Mouse (Mus musculus) limb, embryonic 11.5 days (tissue): ENCODE measurements at regions not wholly inside any gene's neighbourhood (a gene's known extent, or its start where the extent isn't known, plus 50 kb on each side); places are given as distances from the start of the nearest gene placed in this dataset.

ENCODE experiments used
- ATAC-seq: fragments of 200-750 bp; cut with Nextera tagmentation; 2 replicates; pipeline ENCODE4 v1.8.0; 2017; ENCODE audit warnings: low read depth; ENCODE audit not compliant: insufficient number of reproducible peaks, low FRiP score, low TSS enrichment
- DNase-seq: peaks from one replicate; pipeline ENCODE4 v3.0.0-alpha.2; 2015; ENCODE audit warnings: low spot score
- H3K27ac ChIP-seq: fragments of 300-500 bp; sonication (generic); replicated peaks from 2 replicates; pipeline ENCODE4 v1.5.1; 2014; ENCODE audit warnings: low read depth, mild to moderate bottlenecking, low read length
- H3K27me3 ChIP-seq: fragments of 300-500 bp; sonication (generic); 2 replicates; pipeline ENCODE4 v1.6.1; 2014; ENCODE audit warnings: mild to moderate bottlenecking, low read length, mixed read lengths; ENCODE audit not compliant: control insufficient read depth, insufficient read depth
- H3K36me3 ChIP-seq: fragments of 300-500 bp; sonication (generic); 2 replicates; pipeline ENCODE4 v1.6.1; 2014; ENCODE audit warnings: mild to moderate bottlenecking, low read length, moderate library complexity, mixed read lengths; ENCODE audit not compliant: control insufficient read depth, insufficient read depth
- H3K4me1 ChIP-seq: fragments of 300-500 bp; sonication (generic); 2 replicates; pipeline ENCODE4 v1.6.1; 2014; ENCODE audit warnings: low read length, mixed read lengths; ENCODE audit not compliant: control insufficient read depth, insufficient read depth
- H3K4me2 ChIP-seq: fragments of 300-500 bp; sonication (generic); 2 replicates; pipeline ENCODE4 v1.6.1; 2014; ENCODE audit warnings: low read depth, mild to moderate bottlenecking, moderate library complexity; ENCODE audit not compliant: severe bottlenecking
- H3K4me3 ChIP-seq: fragments of 300-500 bp; sonication (generic); 2 replicates; pipeline ENCODE4 v1.5.1; 2014; ENCODE audit warnings: low read depth, low read length
- H3K9ac ChIP-seq: fragments of 300-500 bp; sonication (generic); 2 replicates; pipeline ENCODE4 v1.6.1; 2014; ENCODE audit warnings: mild to moderate bottlenecking, low read length
- H3K9me3 ChIP-seq: fragments of 300-500 bp; sonication (generic); 2 replicates; pipeline ENCODE4 v1.6.1; 2016; ENCODE audit warnings: low read length; ENCODE audit not compliant: control insufficient read depth
- WGBS: fragments of 180-500 bp; shearing (Covaris S2); extraction: QIAGEN DNeasy Blood & Tissue Kit; methylation state at CpG from one replicate; pipeline ENCODE4 v1.1.7; 2014; 5-methylcytosine and 5-hydroxymethylcytosine counted together

DNA sequence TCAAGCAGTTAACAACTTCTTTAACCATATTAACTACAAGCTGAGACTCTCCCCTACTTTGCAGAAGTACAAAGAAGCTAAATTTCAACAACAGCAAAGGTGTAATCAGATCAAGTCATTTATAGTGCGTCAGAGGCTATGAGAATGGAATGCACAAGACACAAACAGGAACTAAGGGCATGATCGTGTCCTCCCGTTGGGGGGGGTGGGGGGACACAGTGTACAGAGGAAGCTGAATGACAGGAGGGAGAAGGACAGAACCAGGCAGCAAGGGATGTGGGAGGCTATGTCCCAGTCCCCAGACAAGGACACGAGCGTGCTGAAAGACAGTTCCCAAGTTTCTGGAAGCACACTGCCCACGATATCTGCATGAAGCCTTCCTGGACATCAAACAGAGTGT lies 408.9 kb downstream of the Atp23 start:
- H3K27ac ChIP-seq = no peak overlapping the region
- no peak for DNase-seq
- H3K27me3 ChIP-seq = no peaks in the 10 kb centered on the region
- 84% methylated on average over 6 of the region's 6 CpGs for WGBS
- no peaks in the 10 kb centered on the region for H3K36me3 ChIP-seq
- H3K4me2 ChIP-seq = no peak overlapping the region
- no peak for ATAC-seq
- no peaks in the 10 kb centered on the region for H3K9me3 ChIP-seq
- no peak overlapping the region for H3K4me3 ChIP-seq
- H3K9ac ChIP-seq = no peak overlapping the region
- no peaks in the 10 kb centered on the region for H3K4me1 ChIP-seq

DNA sequence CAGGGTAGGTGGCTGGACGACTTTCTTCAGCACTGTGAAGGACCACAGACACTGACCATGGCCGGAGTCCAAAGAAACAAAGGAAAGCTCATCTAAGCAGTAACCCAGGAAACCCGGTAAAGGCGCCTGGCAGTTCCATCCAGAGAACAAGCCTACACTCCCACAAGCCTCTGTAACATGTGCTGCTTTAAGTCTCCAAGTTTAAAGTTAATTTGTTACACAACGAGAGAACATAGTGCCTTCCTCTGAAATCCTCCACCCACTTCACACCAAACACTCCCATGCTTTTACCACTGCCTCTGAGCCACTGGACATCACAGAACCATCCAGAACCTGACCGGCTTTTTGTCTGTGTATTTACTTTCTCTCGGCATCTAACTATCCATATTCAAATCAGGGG lies 416.0 kb downstream of the Atp23 start:
- Histone ChIP-seq H3K9ac (no peak overlapping the region), H3K36me3 (no peaks in the 10 kb centered on the region), H3K27me3 (no peaks in the 10 kb centered on the region), H3K4me1 (no peaks in the 10 kb centered on the region), H3K4me2 (no peak overlapping the region), H3K27ac (no peak overlapping the region), H3K9me3 (no peaks in the 10 kb centered on the region), H3K4me3 (no peak overlapping the region)
- ATAC-seq (no peak), DNase-seq (no peak)
- 89% methylated on average over 7 of the region's 7 CpGs for WGBS

DNA sequence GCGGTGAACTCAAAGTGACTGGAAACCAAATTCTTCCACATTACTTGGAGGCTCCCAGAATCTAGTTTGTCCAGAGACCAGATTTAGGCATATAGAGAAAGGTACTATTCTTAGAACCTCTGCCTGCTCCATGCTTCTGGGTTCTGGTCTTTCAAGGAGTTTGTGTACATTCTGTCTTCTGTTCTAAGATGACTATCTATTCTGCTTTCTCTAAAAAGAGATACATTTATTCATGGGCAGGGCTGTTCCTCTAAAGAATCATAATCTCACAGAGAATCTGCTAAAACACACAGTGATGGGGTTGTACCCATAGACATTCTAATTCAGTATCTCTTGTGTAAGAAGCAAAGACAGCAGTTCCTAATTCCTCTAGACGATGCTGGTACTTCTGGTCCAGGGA lies 417.7 kb downstream of the Atp23 start:
- H3K4me2 ChIP-seq = no peak overlapping the region
- no peaks in the 10 kb centered on the region for H3K27me3 ChIP-seq
- no peaks in the 10 kb centered on the region for H3K36me3 ChIP-seq
- H3K4me3 ChIP-seq = no peak overlapping the region
- ATAC-seq (no peak), DNase-seq (no peak)
- H3K9ac ChIP-seq = no peak overlapping the region
- H3K9me3 ChIP-seq = no peaks in the 10 kb centered on the region
- no peak overlapping the region for H3K27ac ChIP-seq
- no peaks in the 10 kb centered on the region for H3K4me1 ChIP-seq
- WGBS = 95% methylated on average over 2 of the region's 2 CpGs

DNA sequence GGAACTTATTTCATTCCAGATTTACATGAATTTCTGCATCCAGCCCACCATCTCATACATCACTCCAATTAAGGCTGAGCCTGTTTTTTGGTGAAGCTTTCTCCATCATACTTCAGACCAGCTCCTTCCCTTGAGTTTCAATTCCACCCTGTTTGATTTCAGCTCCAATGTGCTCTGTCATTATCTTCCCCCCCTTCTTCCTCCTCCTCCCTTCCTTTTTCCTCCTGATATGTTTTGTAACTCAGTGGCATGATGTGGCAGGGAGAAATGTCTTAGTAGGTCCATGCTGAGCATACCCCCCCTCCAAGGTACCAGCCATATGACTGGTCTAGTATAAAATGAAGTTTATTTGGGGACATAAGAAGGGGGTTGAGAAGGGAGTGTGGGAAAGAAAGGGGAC lies 420.8 kb downstream of the Atp23 start:
- Histone ChIP-seq H3K4me3 (no peak overlapping the region), H3K27me3 (no peaks in the 10 kb centered on the region), H3K4me1 (no peaks in the 10 kb centered on the region), H3K9me3 (no peaks in the 10 kb centered on the region), H3K4me2 (no peak overlapping the region), H3K27ac (no peak overlapping the region), H3K36me3 (no peaks in the 10 kb centered on the region), H3K9ac (no peak overlapping the region)
- ATAC-seq (no peak), DNase-seq (no peak)

DNA sequence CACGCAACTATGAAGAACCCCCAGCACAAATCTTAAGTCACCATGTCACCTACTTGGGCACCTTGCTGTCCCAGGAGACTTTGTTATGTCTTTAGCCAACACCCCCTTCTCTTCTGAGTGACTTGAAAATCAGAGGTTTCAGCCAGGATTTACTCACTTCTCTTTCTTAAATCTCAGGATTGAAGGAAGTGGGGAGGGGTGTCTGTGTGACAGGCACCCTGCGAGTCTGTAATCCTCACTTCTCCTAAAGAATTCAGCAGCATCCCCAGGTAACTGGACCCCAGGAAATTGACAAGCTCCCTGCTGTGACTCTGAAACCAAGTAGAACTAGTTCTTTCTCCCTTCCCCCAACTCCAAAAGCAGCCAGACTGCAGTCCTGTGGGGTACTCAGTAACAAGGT lies 421.4 kb downstream of the Atp23 start:
- Histone ChIP-seq H3K9ac (no peak overlapping the region), H3K4me3 (no peak overlapping the region), H3K4me1 (no peaks in the 10 kb centered on the region), H3K36me3 (no peaks in the 10 kb centered on the region), H3K4me2 (no peak overlapping the region), H3K27ac (no peak overlapping the region), H3K27me3 (no peaks in the 10 kb centered on the region), H3K9me3 (no peaks in the 10 kb centered on the region)
- DNase-seq = no peak
- WGBS = 43% methylated on average over 2 of the region's 2 CpGs
- no peak for ATAC-seq

DNA sequence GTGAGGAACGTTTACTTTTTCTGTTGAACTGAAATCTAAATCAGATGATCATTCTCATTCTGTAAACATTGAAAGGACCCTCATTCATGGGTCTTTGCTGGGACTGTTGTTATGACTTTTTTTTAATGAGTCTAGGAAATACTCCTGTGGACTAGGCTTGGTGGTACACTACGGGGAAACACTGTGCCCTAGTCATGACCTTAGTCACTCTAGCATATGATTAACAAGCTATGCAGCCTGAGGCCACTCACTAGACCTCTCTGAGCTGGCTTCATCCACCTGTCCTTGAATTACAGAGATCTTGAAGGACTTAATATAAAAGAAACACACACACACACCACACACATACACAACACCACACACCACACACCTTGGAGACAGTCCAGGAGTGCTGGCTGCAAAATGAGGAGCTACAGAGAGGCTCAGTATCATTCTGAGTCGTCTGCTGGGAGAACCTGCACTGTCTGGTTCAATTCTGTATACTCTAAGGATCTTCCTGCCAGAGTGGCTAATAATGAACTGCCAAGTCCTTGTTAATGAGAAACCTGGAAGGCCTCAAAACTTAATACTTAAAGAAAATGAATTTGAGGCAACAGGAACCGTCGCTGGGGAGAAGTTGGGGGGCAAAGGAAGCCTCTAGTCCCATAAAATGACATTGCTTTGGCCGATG lies 428.0 kb downstream of the Atp23 start:
- ATAC-seq = no peak
- Histone ChIP-seq H3K9ac (no peak overlapping the region), H3K4me2 (no peak overlapping the region), H3K27me3 (no peaks in the 10 kb centered on the region), H3K36me3 (no peaks in the 10 kb centered on the region), H3K4me1 (no peaks in the 10 kb centered on the region), H3K9me3 (no peaks in the 10 kb centered on the region), H3K27ac (no peak overlapping the region), H3K4me3 (no peak overlapping the region)
- no peak for DNase-seq
- 69% methylated on average over 6 of the region's 6 CpGs for WGBS

DNA sequence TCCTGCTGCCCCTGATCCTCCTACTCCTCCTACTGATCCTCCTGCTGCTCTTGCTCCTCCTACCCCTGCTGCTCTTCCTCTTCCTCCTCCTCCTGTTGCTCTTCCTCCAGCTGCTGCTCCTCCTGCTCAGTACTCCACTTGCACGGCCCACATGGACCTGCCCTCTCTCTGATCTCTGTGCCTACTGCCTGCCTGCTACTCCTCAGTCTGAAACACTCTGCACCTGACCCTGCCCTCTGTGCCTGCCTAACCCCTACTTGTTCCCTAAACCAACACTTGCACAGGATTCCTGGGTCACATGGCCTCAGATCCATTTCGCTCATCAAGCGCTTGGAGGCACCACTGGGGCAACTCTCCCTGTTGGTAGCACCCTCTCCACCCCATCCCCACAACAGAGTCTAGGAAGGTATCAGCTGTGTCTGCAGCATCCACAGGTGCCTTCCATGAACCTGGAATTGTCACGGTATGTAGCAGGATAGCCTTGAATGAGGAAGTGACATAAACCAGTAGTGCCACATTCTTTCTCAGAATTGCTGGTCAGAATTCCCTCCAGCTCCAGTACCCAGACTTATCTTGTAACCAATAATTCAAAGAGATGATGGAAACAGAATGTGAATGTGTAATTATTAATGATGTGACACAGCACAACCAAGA lies 430.2 kb downstream of the Atp23 start:
- WGBS = 66% methylated on average over 4 of the region's 4 CpGs
- ATAC-seq (no peak), DNase-seq (no peak)
- no peak overlapping the region for H3K9ac ChIP-seq
- H3K4me3 ChIP-seq = no peak overlapping the region
- no peaks in the 10 kb centered on the region for H3K27me3 ChIP-seq
- no peaks in the 10 kb centered on the region for H3K9me3 ChIP-seq
- no peaks in the 10 kb centered on the region for H3K36me3 ChIP-seq
- H3K4me2 ChIP-seq = no peak overlapping the region
- H3K27ac ChIP-seq = no peak overlapping the region
- H3K4me1 ChIP-seq = no peaks in the 10 kb centered on the region

DNA sequence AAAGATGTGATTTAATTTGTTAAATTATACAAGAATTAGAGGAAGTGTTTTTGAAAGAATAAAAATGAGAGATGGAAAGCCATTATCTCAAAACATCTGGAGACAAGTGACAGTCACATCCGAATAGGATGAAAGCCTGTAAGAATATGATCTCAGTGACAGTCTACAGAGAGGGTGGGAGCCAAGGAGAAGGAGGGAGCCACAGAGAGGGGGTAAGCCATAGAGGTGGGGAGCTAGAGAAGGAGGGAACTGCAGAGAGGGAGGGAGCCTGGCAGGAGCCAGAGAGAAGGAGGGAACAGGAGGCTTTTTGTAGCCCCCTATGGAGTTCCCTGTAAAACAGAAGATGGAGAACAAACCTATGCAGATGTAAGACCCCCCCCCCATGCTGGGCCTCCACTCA lies 438.4 kb downstream of the Atp23 start:
- H3K9ac ChIP-seq = no peak overlapping the region
- 87% methylated on average over 1 of the region's 1 CpGs for WGBS

DNA sequence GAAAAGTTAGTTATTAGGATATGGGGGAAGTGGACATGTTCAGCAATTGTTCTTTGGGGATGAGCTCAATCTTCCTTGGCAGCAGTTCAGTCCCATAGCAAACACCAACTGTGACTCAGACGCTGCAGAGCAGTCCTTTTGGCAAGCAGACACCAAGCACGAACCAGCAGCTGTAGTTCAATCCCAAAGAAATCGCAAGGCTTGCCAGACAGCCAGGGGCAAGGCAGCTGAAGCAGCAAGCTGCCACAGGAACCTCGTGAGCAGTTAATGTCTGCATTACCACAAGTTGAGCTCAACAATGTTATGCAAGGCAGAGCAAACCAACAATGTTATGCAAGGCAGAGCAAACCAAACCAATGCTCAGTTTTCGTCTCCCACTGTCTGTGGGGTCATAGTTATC lies 442.6 kb downstream of the Atp23 start:
- 92% methylated on average over 5 of the region's 5 CpGs for WGBS
- DNase-seq = no peak
- H3K4me2 ChIP-seq = no peak overlapping the region
- no peaks in the 10 kb centered on the region for H3K4me1 ChIP-seq
- no peak overlapping the region for H3K9ac ChIP-seq
- ATAC-seq = no peak
- no peaks in the 10 kb centered on the region for H3K27me3 ChIP-seq
- H3K36me3 ChIP-seq = no peaks in the 10 kb centered on the region
- H3K4me3 ChIP-seq = no peak overlapping the region
- no peak overlapping the region for H3K27ac ChIP-seq
- H3K9me3 ChIP-seq = no peaks in the 10 kb centered on the region

More for the DNA sequence above, 438.4 kb downstream of the Atp23 start:
- Histone ChIP-seq H3K27me3 (no peaks in the 10 kb centered on the region), H3K4me3 (no peak overlapping the region), H3K4me1 (no peaks in the 10 kb centered on the region), H3K9me3 (no peaks in the 10 kb centered on the region), H3K36me3 (no peaks in the 10 kb centered on the region), H3K27ac (no peak overlapping the region), H3K4me2 (no peak overlapping the region)
- DNase-seq (no peak), ATAC-seq (no peak)
